Mouse (Mus musculus) liver, embryonic 15.5 days (tissue): ENCODE results near the gene Tmem190. TPM values are rescaled to one million over a fixed set of nuclear protein-coding genes. Genes with fewer than 3 reads are reported as not detected.
"Not testable (repeated sequence)": the region's sequence is repeated elsewhere in the genome, so short reads cannot be mapped to it uniquely, and the experiment has no call there.

Source experiments
- ATAC-seq: fragments of 200-750 bp; cut with Nextera tagmentation; 2 replicates; pipeline ENCODE4 v1.8.0; 2017; ENCODE audit warnings: moderate number of reproducible peaks, mild to moderate bottlenecking, moderate library complexity; ENCODE audit not compliant: insufficient read depth
- H3K27ac ChIP-seq: fragments of 300-500 bp; sonication (generic); replicated peaks from 2 replicates; pipeline ENCODE4 v1.5.1; 2015; ENCODE audit warnings: mild to moderate bottlenecking, inconsistent platforms
- H3K27me3 ChIP-seq: fragments of 300-500 bp; sonication (generic); 2 replicates; pipeline ENCODE4 v1.6.1; 2015; ENCODE audit warnings: mild to moderate bottlenecking, inconsistent platforms
- H3K36me3 ChIP-seq: fragments of 300-500 bp; sonication (generic); replicated peaks from 2 replicates; pipeline ENCODE4 v1.6.1; 2015; ENCODE audit warnings: moderate library complexity, mild to moderate bottlenecking, inconsistent platforms
- H3K4me1 ChIP-seq: fragments of 300-500 bp; sonication (generic); replicated peaks from 2 replicates; pipeline ENCODE4 v1.6.1; 2015; ENCODE audit warnings: inconsistent platforms
- H3K4me2 ChIP-seq: fragments of 300-500 bp; sonication (generic); 2 replicates; pipeline ENCODE4 v1.6.1; 2015; ENCODE audit warnings: moderate library complexity, mild to moderate bottlenecking, inconsistent platforms
- H3K4me3 ChIP-seq: fragments of 300-500 bp; sonication (generic); replicated peaks from 2 replicates; pipeline ENCODE4 v1.5.1; 2015; ENCODE audit warnings: mild to moderate bottlenecking, inconsistent platforms
- H3K9ac ChIP-seq: fragments of 300-500 bp; sonication (generic); 2 replicates; pipeline ENCODE4 v1.6.1; 2015; ENCODE audit warnings: moderate library complexity, mild to moderate bottlenecking, inconsistent platforms
- H3K9me3 ChIP-seq: fragments of 300-500 bp; sonication (generic); replicated peaks from 2 replicates; pipeline ENCODE4 v1.6.1; 2016; ENCODE audit warnings: inconsistent platforms
- WGBS: fragments of 180-500 bp; shearing (Covaris S2); methylation state at CpG from one replicate; pipeline ENCODE4 v1.1.7; 2015; ENCODE audit warnings: mixed read lengths; ENCODE audit not compliant: insufficient replicate concordance; 5-methylcytosine and 5-hydroxymethylcytosine counted together
- polyA plus RNA-seq: library from polyadenylated mRNA; unstranded; fragments of >200 nt; fragmentation: Nextera tagmentation; extraction: Ambion mirVana; gene quantifications from 2 replicates; pipeline ENCODE4 v1.2.1, GENCODE M21; 2015

Tmem190 gene
- polyA plus RNA-seq, 1 experiment from 2014 or later = 0.21 TPM

GRCm38 (mm10) chr7:4816559-4816958 lies 33.8 kb downstream of the Tmem190 start:
- Histone ChIP-seq H3K27me3 (0 out of 2 replicates have a peak, but pooled peaks cover 5% of the 10 kb centered on the region), H3K27ac (no peak overlapping the region), H3K4me1 (peaks cover 6% of the 10 kb centered on the region), H3K4me2 (no peak overlapping the region), H3K36me3 (no peaks in the 10 kb centered on the region), H3K9me3 (no peaks in the 10 kb centered on the region), H3K4me3 (no peak overlapping the region), H3K9ac (no peak overlapping the region)
- ATAC-seq = no peak

- WGBS = 60% methylated on average over 7 of the region's 7 CpGs
- not testable (repeated sequence) for H3K36me3 ChIP-seq, H3K27me3 ChIP-seq, H3K9ac ChIP-seq, H3K4me3 ChIP-seq, ATAC-seq, H3K27ac ChIP-seq, H3K4me2 ChIP-seq, H3K4me1 ChIP-seq, H3K9me3 ChIP-seq
Measured at GRCm38 (mm10) chr7:4820925-4821324, 38.2 kb downstream of the Tmem190 start.

GRCm38 (mm10) chr7:4821690-4822089 lies 39.0 kb downstream of the Tmem190 start:
- H3K4me1 ChIP-seq = no peaks in the 10 kb centered on the region
- H3K9me3 ChIP-seq = no peaks in the 10 kb centered on the region
- ATAC-seq = no peak
- 61% methylated on average over 4 of the region's 4 CpGs for WGBS
- H3K36me3 ChIP-seq = no peaks in the 10 kb centered on the region
- H3K9ac ChIP-seq = no peak overlapping the region
- H3K4me3 ChIP-seq = no peak overlapping the region
- no peak overlapping the region for H3K4me2 ChIP-seq
- H3K27ac ChIP-seq = no peak overlapping the region
- peaks cover 5% of the 10 kb centered on the region; the same call in 1 of the 2 replicates for H3K27me3 ChIP-seq

GRCm38 (mm10) chr7:4822162-4822907 lies 39.6 kb downstream of the Tmem190 start:
- Histone ChIP-seq H3K36me3 (no peaks in the 10 kb centered on the region), H3K27me3 (peaks cover 5% of the 10 kb centered on the region; the same call in 1 of the 2 replicates), H3K4me2 (no peak overlapping the region), H3K9ac (no peak overlapping the region), H3K4me1 (no peaks in the 10 kb centered on the region), H3K4me3 (no peak overlapping the region), H3K9me3 (no peaks in the 10 kb centered on the region), H3K27ac (no peak overlapping the region)
- ATAC-seq = no peak
- WGBS = 61% methylated on average over 6 of the region's 6 CpGs

GRCm38 (mm10) chr7:4825365-4825764 lies 42.6 kb downstream of the Tmem190 start:
- no peak for ATAC-seq
- H3K9me3 ChIP-seq = no peaks in the 10 kb centered on the region
- no peak overlapping the region for H3K4me3 ChIP-seq
- no peaks in the 10 kb centered on the region for H3K4me1 ChIP-seq
- no peaks in the 10 kb centered on the region for H3K36me3 ChIP-seq
- no peak overlapping the region for H3K9ac ChIP-seq
- WGBS = 22% methylated on average over 4 of the region's 4 CpGs
- no peak overlapping the region for H3K4me2 ChIP-seq
- H3K27ac ChIP-seq = no peak overlapping the region
- H3K27me3 ChIP-seq = peaks cover 11% of the 10 kb centered on the region

GRCm38 (mm10) chr7:4830476-4830875 lies 47.7 kb downstream of the Tmem190 start:
- H3K4me3 ChIP-seq = no peak overlapping the region
- peaks cover 57% of the 10 kb centered on the region for H3K27me3 ChIP-seq
- WGBS = 6% methylated on average over 12 of the region's 12 CpGs
- no peaks in the 10 kb centered on the region for H3K4me1 ChIP-seq
- no peaks in the 10 kb centered on the region for H3K36me3 ChIP-seq
- ATAC-seq = no peak
- no peak overlapping the region for H3K27ac ChIP-seq
- no peak overlapping the region for H3K9ac ChIP-seq
- no peak overlapping the region for H3K4me2 ChIP-seq
- no peaks in the 10 kb centered on the region for H3K9me3 ChIP-seq

Other genes starting within 250 kb of the Tmem190 start
- gene Syt5, start 235.4 kb upstream of the Tmem190 start, polyA plus RNA-seq = 0.35 and 0.77 TPM in 2 replicates
- not detected in 2 replicates for gene Ptprh, start 178.9 kb upstream of the Tmem190 start, polyA plus RNA-seq
- 34.4 and 39.1 TPM in 2 replicates for gene Tmem86b, start 151.5 kb upstream of the Tmem190 start, polyA plus RNA-seq
- gene Ppp6r1, start 123.9 kb upstream of the Tmem190 start, polyA plus RNA-seq = 6.5 and 8.1 TPM in 2 replicates
- 54.4 and 58.1 TPM in 2 replicates for gene Hspbp1, start 97.9 kb upstream of the Tmem190 start, polyA plus RNA-seq
- gene Brsk1, start 92.3 kb upstream of the Tmem190 start, polyA plus RNA-seq = 0.03 and 0.12 TPM in 2 replicates
- 0.14 and 0.37 TPM in 2 replicates for gene Tmem150b, start 57.7 kb upstream of the Tmem190 start, polyA plus RNA-seq
- gene Kmt5c, start 42.8 kb upstream of the Tmem190 start, polyA plus RNA-seq = 50.1 and 56.1 TPM in 2 replicates
- gene Cox6b2, start 29.8 kb upstream of the Tmem190 start, polyA plus RNA-seq = 66.0 and 79.3 TPM in 2 replicates
- gene Fam71e2, start 11.6 kb upstream of the Tmem190 start, polyA plus RNA-seq = not detected in 2 replicates
- gene Il11, start 78 bp upstream of the Tmem190 start, polyA plus RNA-seq = 0.06 TPM in 1 of 2 replicates, not detected in the other
- 9.5 and 10.3 TPM in 2 replicates for gene Tmem238, start 6.7 kb downstream of the Tmem190 start, polyA plus RNA-seq
- gene Rpl28, start 9.9 kb downstream of the Tmem190 start, polyA plus RNA-seq = 169 and 173 TPM in 2 replicates
- 302 and 318 TPM in 2 replicates for gene Ube2s, start 29.7 kb downstream of the Tmem190 start, polyA plus RNA-seq
- not detected in 2 replicates for gene Shisa7, start 61.8 kb downstream of the Tmem190 start, polyA plus RNA-seq
- 3.7 and 3.8 TPM in 2 replicates for gene Isoc2b, start 87.3 kb downstream of the Tmem190 start, polyA plus RNA-seq
- gene Isoc2a, start 94.2 kb downstream of the Tmem190 start, polyA plus RNA-seq = 0.68 and 0.77 TPM in 2 replicates
- gene Gm36210, start 123.6 kb downstream of the Tmem190 start, polyA plus RNA-seq = not detected in 2 replicates
- 1.7 TPM in 2 replicates for gene Zfp628, start 132.3 kb downstream of the Tmem190 start, polyA plus RNA-seq
- 0.23 and 0.45 TPM in 2 replicates for gene Nat14, start 139.1 kb downstream of the Tmem190 start, polyA plus RNA-seq
- 0.15 TPM in 2 replicates for gene Ssc5d, start 142.8 kb downstream of the Tmem190 start, polyA plus RNA-seq
- 0.07 TPM in 1 of 2 replicates, not detected in the other for gene Sbk2, start 181.5 kb downstream of the Tmem190 start, polyA plus RNA-seq
- gene Sbk3, start 188.2 kb downstream of the Tmem190 start, polyA plus RNA-seq = not detected in 2 replicates
- 3.3 and 4.6 TPM in 2 replicates for gene Zfp579, start 213.2 kb downstream of the Tmem190 start, polyA plus RNA-seq
- 9.3 and 10.0 TPM in 2 replicates for gene Zfp524, start 231.5 kb downstream of the Tmem190 start, polyA plus RNA-seq
- 15.6 and 17.9 TPM in 2 replicates for gene Fiz1, start 231.8 kb downstream of the Tmem190 start, polyA plus RNA-seq
- 0.53 and 1.2 TPM in 2 replicates for gene Gm44973, start 232.6 kb downstream of the Tmem190 start, polyA plus RNA-seq
- 1.3 and 1.5 TPM in 2 replicates for gene Zfp865, start 237.4 kb downstream of the Tmem190 start, polyA plus RNA-seq
- 0.28 and 0.40 TPM in 2 replicates for gene Ccdc106, start 237.6 kb downstream of the Tmem190 start, polyA plus RNA-seq